Mouse (Mus musculus) embryonic facial prominence, embryonic 14.5 days (tissue): ENCODE measurements at regions not wholly inside any gene's neighbourhood (a gene's known extent, or its start where the extent isn't known, plus 50 kb on each side); places are given as distances from the start of the nearest gene placed in this dataset.
A peak's percentile ranks its signal among the peaks of the same experiment; 100 is the strongest.

Experiments
- ATAC-seq: fragments of 200-750 bp; cut with Nextera tagmentation; 2 replicates; pipeline ENCODE4 v1.8.0; 2017; ENCODE audit warnings: low read depth, moderate number of reproducible peaks, moderate TSS enrichment
- DNase-seq: peaks from one replicate; pipeline ENCODE4 v3.0.0-alpha.2; 2015; ENCODE audit warnings: low spot score
- H3K27ac ChIP-seq: fragments of 300-500 bp; sonication (generic); replicated peaks from 2 replicates; pipeline ENCODE4 v1.5.1; 2014; ENCODE audit warnings: low read depth, mild to moderate bottlenecking, low read length, moderate library complexity
- H3K27me3 ChIP-seq: fragments of 300-500 bp; sonication (generic); replicated peaks from 2 replicates; pipeline ENCODE4 v1.6.1; 2014; ENCODE audit warnings: low read length; ENCODE audit not compliant: control insufficient read depth, insufficient read depth
- H3K36me3 ChIP-seq: fragments of 300-500 bp; sonication (generic); 2 replicates; pipeline ENCODE4 v1.6.1; 2014; ENCODE audit warnings: low read length, mixed read lengths; ENCODE audit not compliant: control insufficient read depth, insufficient read depth
- H3K4me1 ChIP-seq: fragments of 300-500 bp; sonication (generic); 2 replicates; pipeline ENCODE4 v1.6.1; 2014; ENCODE audit warnings: antibody characterized with exemption, low read length; ENCODE audit not compliant: control insufficient read depth, insufficient read depth
- H3K4me2 ChIP-seq: fragments of 300-500 bp; sonication (generic); 2 replicates; pipeline ENCODE4 v1.6.1; 2014; ENCODE audit warnings: low read depth, mild to moderate bottlenecking, low read length, moderate library complexity, mixed read lengths
- H3K4me3 ChIP-seq: fragments of 300-500 bp; sonication (generic); 2 replicates; pipeline ENCODE4 v1.5.1; 2014; ENCODE audit warnings: low read depth, mild to moderate bottlenecking, low read length
- H3K9ac ChIP-seq: fragments of 300-500 bp; sonication (generic); 2 replicates; pipeline ENCODE4 v1.6.1; 2014; ENCODE audit warnings: low read depth, mild to moderate bottlenecking, low read length, moderate library complexity, mixed read lengths
- H3K9me3 ChIP-seq: fragments of 300-500 bp; sonication (generic); 2 replicates; pipeline ENCODE4 v1.6.1; 2016; ENCODE audit warnings: low read length; ENCODE audit not compliant: control insufficient read depth
- WGBS: fragments of 180-500 bp; shearing (Covaris S2); extraction: QIAGEN DNeasy Blood & Tissue Kit; methylation state at CpG from one replicate; pipeline ENCODE4 v1.1.7; 2014; 5-methylcytosine and 5-hydroxymethylcytosine counted together

- H3K4me1 ChIP-seq: no peaks in the 10 kb centered on the region
- DNase-seq (no peak), ATAC-seq (no peak)
- H3K36me3 ChIP-seq: no peaks in the 10 kb centered on the region
- H3K27me3 ChIP-seq: no peaks in the 10 kb centered on the region
- no peak overlapping the region for H3K27ac ChIP-seq
- no peak overlapping the region for H3K9ac ChIP-seq
- H3K9me3 ChIP-seq: no peaks in the 10 kb centered on the region
- WGBS: 88% methylated on average over 1 of the region's 1 CpGs
- H3K4me3 ChIP-seq: no peak overlapping the region
- H3K4me2 ChIP-seq: no peak overlapping the region
These were observed 97.9 kb downstream of the Atp6v1g3 start for GRCm38 (mm10) chr1:138371474-138371873.

GRCm38 (mm10) chr1:138384146-138384545, 110.6 kb downstream of the Atp6v1g3 start:
- H3K9me3 ChIP-seq: no peaks in the 10 kb centered on the region
- H3K9ac ChIP-seq: no peak overlapping the region
- H3K4me2 ChIP-seq: no peak overlapping the region
- H3K27me3 ChIP-seq: no peaks in the 10 kb centered on the region
- WGBS: 68% methylated on average over 3 of the region's 3 CpGs
- DNase-seq: no peak
- no peak overlapping the region for H3K27ac ChIP-seq
- H3K4me3 ChIP-seq: no peak overlapping the region
- H3K36me3 ChIP-seq: no peaks in the 10 kb centered on the region
- no peaks in the 10 kb centered on the region; the same call in 1 of the 2 replicates for H3K4me1 ChIP-seq
- no peak for ATAC-seq

- no peaks in the 10 kb centered on the region for H3K27me3 ChIP-seq
- H3K27ac ChIP-seq: no peak overlapping the region
- DNase-seq (peak; percentile 22), ATAC-seq (peak; percentile 63; the same call in 1 of the 2 replicates)
- no peaks in the 10 kb centered on the region; the same call in 1 of the 2 replicates for H3K4me1 ChIP-seq
- H3K36me3 ChIP-seq: no peaks in the 10 kb centered on the region
- H3K4me2 ChIP-seq: no peak overlapping the region
- WGBS: 60% methylated on average over 19 of the region's 19 CpGs
- no peaks in the 10 kb centered on the region for H3K9me3 ChIP-seq
- no peak overlapping the region for H3K9ac ChIP-seq
- no peak overlapping the region for H3K4me3 ChIP-seq
These were observed 111.8 kb downstream of the Atp6v1g3 start for GRCm38 (mm10) chr1:138385156-138385841.

- H3K9me3 ChIP-seq: no peaks in the 10 kb centered on the region
- H3K4me2 ChIP-seq: no peak overlapping the region
- WGBS: 47% methylated on average over 5 of the region's 5 CpGs
- no peak overlapping the region for H3K27ac ChIP-seq
- no peaks in the 10 kb centered on the region for H3K27me3 ChIP-seq
- H3K9ac ChIP-seq: no peak overlapping the region
- ATAC-seq (no peak), DNase-seq (no peak)
- H3K4me3 ChIP-seq: no peak overlapping the region
- H3K4me1 ChIP-seq: no peaks in the 10 kb centered on the region; the same call in 1 of the 2 replicates
- H3K36me3 ChIP-seq: no peaks in the 10 kb centered on the region
These were observed 112.5 kb downstream of the Atp6v1g3 start for GRCm38 (mm10) chr1:138386001-138386400.

GRCm38 (mm10) chr1:138388634-138389033, 115.1 kb downstream of the Atp6v1g3 start:
- 84% methylated on average over 8 of the region's 8 CpGs for WGBS
- H3K4me3 ChIP-seq: no peak overlapping the region

GRCm38 (mm10) chr1:138389676-138390075, 116.1 kb downstream of the Atp6v1g3 start:
- WGBS: 72% methylated on average over 1 of the region's 1 CpGs

More at GRCm38 (mm10) chr1:138388634-138389033, 115.1 kb downstream of the Atp6v1g3 start:
- ATAC-seq (no peak), DNase-seq (peak; percentile 42)
- H3K36me3 ChIP-seq: no peaks in the 10 kb centered on the region
- no peak overlapping the region for H3K4me2 ChIP-seq
- no peaks in the 10 kb centered on the region; the same call in 1 of the 2 replicates for H3K4me1 ChIP-seq
- H3K9me3 ChIP-seq: no peaks in the 10 kb centered on the region
- H3K9ac ChIP-seq: no peak overlapping the region
- no peaks in the 10 kb centered on the region for H3K27me3 ChIP-seq
- H3K27ac ChIP-seq: no peak overlapping the region

GRCm38 (mm10) chr1:138418610-138419009, 145.1 kb downstream of the Atp6v1g3 start:
- Histone ChIP-seq H3K36me3 (no peaks in the 10 kb centered on the region), H3K4me3 (no peak overlapping the region), H3K27me3 (no peaks in the 10 kb centered on the region), H3K4me2 (no peak overlapping the region), H3K27ac (no peak overlapping the region), H3K9ac (no peak overlapping the region), H3K9me3 (no peaks in the 10 kb centered on the region), H3K4me1 (no peaks in the 10 kb centered on the region)
- ATAC-seq (no peak), DNase-seq (no peak)
- 72% methylated on average over 3 of the region's 3 CpGs for WGBS

More at GRCm38 (mm10) chr1:138389676-138390075, 116.1 kb downstream of the Atp6v1g3 start:
- no peak overlapping the region for H3K9ac ChIP-seq
- no peak for DNase-seq
- no peak for ATAC-seq
- H3K4me3 ChIP-seq: no peak overlapping the region
- no peaks in the 10 kb centered on the region for H3K9me3 ChIP-seq
- H3K4me2 ChIP-seq: no peak overlapping the region
- H3K36me3 ChIP-seq: no peaks in the 10 kb centered on the region
- no peaks in the 10 kb centered on the region; the same call in 1 of the 2 replicates for H3K4me1 ChIP-seq
- H3K27me3 ChIP-seq: no peaks in the 10 kb centered on the region
- H3K27ac ChIP-seq: no peak overlapping the region

- ATAC-seq (no peak), DNase-seq (no peak)
- no peaks in the 10 kb centered on the region for H3K4me1 ChIP-seq
- no peak overlapping the region for H3K4me2 ChIP-seq
- no peak overlapping the region for H3K4me3 ChIP-seq
- no peaks in the 10 kb centered on the region for H3K9me3 ChIP-seq
- WGBS: 93% methylated on average over 2 of the region's 2 CpGs
- H3K9ac ChIP-seq: no peak overlapping the region
- H3K27me3 ChIP-seq: no peaks in the 10 kb centered on the region
- no peaks in the 10 kb centered on the region for H3K36me3 ChIP-seq
- no peak overlapping the region for H3K27ac ChIP-seq
These were observed 153.9 kb downstream of the Atp6v1g3 start for GRCm38 (mm10) chr1:138427416-138427815.
